Mouse (Mus musculus) brain, adult 10 weeks (tissue): Measurements from ENCODE around the gene Olfr692. TPM values are rescaled to one million over a fixed set of nuclear protein-coding genes. Genes with fewer than 3 reads are reported as not detected.

ENCODE experiments used
- polyA plus RNA-seq: library from polyadenylated mRNA; stranded (reverse); fragments of 350-450 nt; fragmentation: Illumina TruSeq; extraction: RNeasy Lipid Tissue Mini Kit (QIAGEN cat#74804); gene quantifications from one replicate; pipeline ENCODE4 v1.2.3, GENCODE M21; 2015; ENCODE audit warnings: low read depth, low replicate concordance

The Olfr692 gene
- not detected for polyA plus RNA-seq

GRCm38 (mm10) chr7:105367930-105368329 lies at the start of gene Olfr692:
Olfr692 (plus strand) TSS chr7:105368230.

GRCm38 (mm10) chr7:105334004-105334403 lies 34.0 kb upstream of the Olfr692 start, which contains the start of gene Olfr690:
Olfr690 (minus strand) TSS chr7:105334104.

GRCm38 (mm10) chr7:105342170-105342569 lies 25.9 kb upstream of the Olfr692 start, which contains the start of gene Olfr691:
Olfr691 (minus strand) TSS chr7:105342270.

GRCm38 (mm10) chr7:105374866-105375265 lies 6.8 kb downstream of the Olfr692 start, which contains the start of gene Gm5901:
Gm5901 (plus strand) TSS chr7:105375038.

GRCm38 (mm10) chr7:105399935-105400624 lies 32.0 kb downstream of the Olfr692 start, which contains the start of gene Fam160a2:
Fam160a2 (minus strand) TSS chr7:105400054.

GRCm38 (mm10) chr7:105404268-105404667 lies 36.2 kb downstream of the Olfr692 start, which contains the start of gene Cnga4:
Cnga4 (plus strand) TSS chr7:105404568.

Other genes with a start within 250 kb of the Olfr692 start
- gene Olfr683, start 221.2 kb upstream of the Olfr692 start, polyA plus RNA-seq, result not detected
- not detected for gene Olfr684, start 204.6 kb upstream of the Olfr692 start, polyA plus RNA-seq
- not detected for gene Olfr685, start 182.2 kb upstream of the Olfr692 start, polyA plus RNA-seq
- not detected for gene Olfr686, start 160.7 kb upstream of the Olfr692 start, polyA plus RNA-seq
- not detected for gene Olfr688, start 80.1 kb upstream of the Olfr692 start, polyA plus RNA-seq
- gene Olfr689, start 57.1 kb upstream of the Olfr692 start, polyA plus RNA-seq, result not detected
- not detected for gene Olfr690, start 34.1 kb upstream of the Olfr692 start, polyA plus RNA-seq
- not detected for gene Olfr691, start 26.0 kb upstream of the Olfr692 start, polyA plus RNA-seq
- gene Gm5901, start 6.8 kb downstream of the Olfr692 start, polyA plus RNA-seq, result not detected
- 27.9 TPM for gene Fam160a2, start 31.8 kb downstream of the Olfr692 start, polyA plus RNA-seq
- gene Cnga4, start 36.3 kb downstream of the Olfr692 start, polyA plus RNA-seq, result 1.3 TPM
- 40.7 TPM for gene Cckbr, start 57.5 kb downstream of the Olfr692 start, polyA plus RNA-seq
- 23.3 TPM for gene Cavin3, start 114.1 kb downstream of the Olfr692 start, polyA plus RNA-seq
- gene Smpd1, start 186.1 kb downstream of the Olfr692 start, polyA plus RNA-seq, result 102 TPM
- 448 TPM for gene Apbb1, start 213.4 kb downstream of the Olfr692 start, polyA plus RNA-seq
- gene Hpx, start 231.9 kb downstream of the Olfr692 start, polyA plus RNA-seq, result 1.3 TPM